ENCODE assay signal across 17 mouse cellular contexts in genomic region chr11:19093749-19094148, GRCm38 (mm10).
"Had no signal": no experiment of that assay in that cellular context is flagged by ENCODE, and none has a peak within 500 bp of the region (broad histone marks: within the 10 kb centered on the region; RNA-seq: fewer than 3 reads in every experiment).

No protein-coding gene starts in this region.

- H3K36me3 ChIP-seq: liver, embryonic 13.5 days; liver, embryonic 15.5 days; lung, embryonic 15.5 days; neural tube, embryonic 12.5 days; stomach, embryonic 15.5 days had no signal

- H3K27me3 ChIP-seq: liver, embryonic 13.5 days; liver, embryonic 15.5 days; megakaryocyte, embryonic 14.5 days; neural tube, embryonic 12.5 days; stomach, embryonic 15.5 days had no signal

- ATAC-seq: liver, postnatal 0 days; lung, postnatal 0 days had no signal

- H3K9me3 ChIP-seq: liver, embryonic 13.5 days; liver, embryonic 15.5 days; lung, embryonic 15.5 days; megakaryocyte, embryonic 14.5 days; neural tube, embryonic 12.5 days; stomach, embryonic 15.5 days had no signal

- H3K9ac ChIP-seq: liver, embryonic 13.5 days; liver, embryonic 15.5 days; liver, postnatal 0 days; lung, embryonic 15.5 days; neural tube, embryonic 12.5 days; stomach, embryonic 15.5 days had no signal

- H3K4me1 ChIP-seq: liver, embryonic 13.5 days; liver, embryonic 15.5 days; neural tube, embryonic 12.5 days; stomach, embryonic 15.5 days had no signal

- H3K4me3 ChIP-seq: liver, embryonic 13.5 days; liver, embryonic 15.5 days; lung, embryonic 15.5 days; megakaryocyte, embryonic 14.5 days; neural tube, embryonic 12.5 days; stomach, embryonic 15.5 days had no signal

- DNase-seq: liver, embryonic 13.5 days; liver, postnatal 0 days; lung, adult 2 months; lung, postnatal 14 days; lung, postnatal 36 days; right cerebral cortex, postnatal 14 days; thymus, adult 2 months; thymus, postnatal 25 days; thymus, postnatal 4 days had no signal

- H3K4me2 ChIP-seq: liver, embryonic 13.5 days; liver, embryonic 15.5 days; lung, embryonic 15.5 days; neural tube, embryonic 12.5 days; stomach, embryonic 15.5 days had no signal

- H3K27ac ChIP-seq: liver, embryonic 13.5 days; liver, embryonic 15.5 days; lung, embryonic 15.5 days; macrophage; neural tube, embryonic 12.5 days; stomach, embryonic 15.5 days; stomach, postnatal 0 days had no signal
